Mouse (Mus musculus): Measurements from ENCODE around the gene Arl8a. TPM values are rescaled to one million over a fixed set of nuclear protein-coding genes. Genes with fewer than 3 reads are reported as not detected.

Arl8a gene
- polyA plus RNA-seq, 1 experiment from 2014 or later, result 47.0 TPM

DNA sequence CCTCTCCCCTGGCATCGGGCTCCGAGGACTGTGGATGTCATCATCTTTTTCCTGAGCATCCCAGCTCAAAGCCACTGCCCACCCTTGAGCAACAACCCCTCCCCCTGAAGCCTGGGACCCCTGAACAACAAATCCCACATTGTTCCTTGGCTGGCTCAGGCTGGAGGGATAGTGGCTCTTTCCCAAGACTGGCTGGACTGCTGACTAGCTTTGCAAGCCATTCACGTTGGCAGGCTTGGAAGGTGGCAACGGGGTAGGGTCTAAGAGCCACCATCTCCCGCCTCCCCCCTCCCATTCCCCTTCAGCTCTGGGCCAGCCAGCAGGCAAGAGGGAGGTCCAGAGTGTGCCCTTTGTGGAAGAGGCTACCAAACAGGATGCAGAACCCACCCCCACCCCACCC, 12.0 kb downstream of the Arl8a start:
- WGBS, result 69% methylated on average over 5 of the region's 5 CpGs
- Histone ChIP-seq H3K9me3 (no peaks in the 10 kb centered on the region), H3K27ac (no peak overlapping the region), H3K9ac (no peak overlapping the region), H3K4me2 (no peak overlapping the region), H3K4me1 (peaks cover 14% of the 10 kb centered on the region), H3K4me3 (no peak overlapping the region), H3K27me3 (no peaks in the 10 kb centered on the region), H3K36me3 (peaks cover 18% of the 10 kb centered on the region)
- no peak; the same call in 1 of the 2 replicates for ATAC-seq (ENCODE audit: borderline replicate concordance, extremely low read depth, low FRiP score, low TSS enrichment)

DNA sequence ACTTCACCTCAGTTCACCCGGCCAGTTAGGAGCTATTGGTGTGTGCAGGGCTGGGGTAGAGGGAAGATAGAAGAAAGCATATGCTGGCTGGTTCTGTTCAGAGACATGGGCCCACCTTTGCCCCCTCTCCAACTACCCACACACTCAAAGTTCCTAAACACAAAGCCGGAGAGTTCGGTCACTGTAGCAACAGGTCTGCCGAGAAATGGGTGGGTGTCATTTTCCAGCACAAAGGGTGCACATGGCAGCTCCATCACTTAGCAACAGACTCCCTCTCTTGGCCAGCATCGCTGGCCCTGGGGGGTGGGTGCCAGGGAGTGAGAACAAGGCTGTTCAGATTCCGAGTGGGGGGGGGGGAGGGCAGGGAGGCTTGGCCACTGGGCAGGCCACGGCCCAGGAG, 12.4 kb downstream of the Arl8a start:
- no peak overlapping the region for H3K4me3 ChIP-seq
- WGBS, result 49% methylated on average over 7 of the region's 7 CpGs
- ATAC-seq (ENCODE audit: borderline replicate concordance, extremely low read depth, low FRiP score, low TSS enrichment), result no peak
- peaks cover 11% of the 10 kb centered on the region for H3K4me1 ChIP-seq
- no peaks in the 10 kb centered on the region for H3K9me3 ChIP-seq
- H3K4me2 ChIP-seq, result no peak overlapping the region
- no peak overlapping the region for H3K9ac ChIP-seq
- no peaks in the 10 kb centered on the region for H3K27me3 ChIP-seq
- no peak overlapping the region for H3K27ac ChIP-seq
- H3K36me3 ChIP-seq, result peaks cover 18% of the 10 kb centered on the region

DNA sequence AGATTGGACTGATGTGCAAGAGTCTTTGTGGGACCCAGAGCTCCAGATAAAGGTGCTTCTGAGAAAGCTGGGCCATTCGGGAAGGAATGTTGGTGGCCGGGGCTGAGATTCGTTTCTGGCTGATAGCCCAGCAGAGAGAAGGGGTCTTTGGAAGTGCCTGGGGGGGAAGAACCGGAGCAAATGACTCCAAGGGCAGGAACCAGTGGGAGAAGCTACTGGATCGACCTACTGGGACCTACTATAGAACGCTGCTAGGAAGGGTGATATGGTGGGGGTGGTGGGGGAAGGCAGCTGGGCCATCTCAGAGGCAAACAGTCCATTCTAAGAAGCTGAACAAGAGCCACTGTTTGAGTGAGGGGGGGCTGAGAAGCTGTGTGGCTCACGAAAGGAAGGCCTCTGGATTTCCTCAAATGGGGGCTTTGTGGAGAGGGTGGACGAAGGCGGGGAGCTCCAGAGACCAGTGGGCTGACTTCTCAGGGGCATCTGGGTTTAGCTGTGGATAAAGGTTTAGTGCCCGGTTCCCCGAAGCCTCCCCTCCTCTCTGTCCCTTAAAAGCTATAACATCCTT, 13.0 kb downstream of the Arl8a start:
- no peak for ATAC-seq (ENCODE audit: borderline replicate concordance, extremely low read depth, low FRiP score, low TSS enrichment)
- Histone ChIP-seq H3K36me3 (peaks cover 18% of the 10 kb centered on the region), H3K4me1 (peaks cover 6% of the 10 kb centered on the region), H3K9ac (no peak overlapping the region), H3K9me3 (no peaks in the 10 kb centered on the region), H3K4me2 (no peak overlapping the region), H3K27ac (no peak overlapping the region), H3K27me3 (no peaks in the 10 kb centered on the region), H3K4me3 (no peak overlapping the region)
- WGBS, result 57% methylated on average over 11 of the region's 11 CpGs

DNA sequence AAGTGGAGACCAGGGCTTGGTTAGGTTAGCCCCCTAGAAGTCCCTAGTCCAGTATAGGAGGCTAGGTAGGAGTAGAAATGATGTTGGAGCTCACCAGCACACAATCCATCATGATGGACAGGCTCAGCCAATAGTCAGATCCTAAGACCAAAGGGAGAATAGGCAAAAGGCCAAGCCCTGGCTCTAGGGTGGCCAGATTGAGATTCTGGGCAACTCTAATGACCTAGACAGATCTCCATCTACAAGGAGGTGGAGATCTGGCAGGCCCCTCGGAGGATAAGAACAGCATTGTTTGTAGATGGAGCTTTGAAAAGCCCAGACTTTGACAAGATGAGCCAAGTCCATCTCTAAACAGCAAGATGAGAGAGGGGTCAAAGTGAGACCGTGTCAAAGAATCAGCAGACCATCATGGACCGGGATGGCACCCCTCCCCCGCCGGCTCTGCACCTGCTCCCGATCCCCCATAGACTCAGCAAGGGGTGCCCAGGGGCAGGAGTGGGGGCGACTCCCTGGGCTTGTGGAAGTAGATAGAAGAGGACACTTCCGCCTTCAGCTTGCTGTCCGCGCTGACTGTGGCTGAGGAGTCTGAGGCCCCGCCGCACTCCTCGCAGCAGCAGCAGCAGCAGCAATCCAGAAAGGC, 13.9 kb downstream of the Arl8a start:
- peaks cover 13% of the 10 kb centered on the region for H3K36me3 ChIP-seq
- H3K9me3 ChIP-seq, result no peaks in the 10 kb centered on the region
- ATAC-seq (ENCODE audit: borderline replicate concordance, extremely low read depth, low FRiP score, low TSS enrichment), result no peak
- H3K9ac ChIP-seq, result no peak overlapping the region
- H3K27me3 ChIP-seq, result no peaks in the 10 kb centered on the region
- 0 out of 2 replicates have a peak, but pooled peaks cover 4% of the 10 kb centered on the region for H3K4me1 ChIP-seq
- H3K4me3 ChIP-seq, result no peak overlapping the region
- no peak overlapping the region for H3K27ac ChIP-seq
- WGBS, result 82% methylated on average over 13 of the region's 13 CpGs
- no peak overlapping the region for H3K4me2 ChIP-seq

DNA sequence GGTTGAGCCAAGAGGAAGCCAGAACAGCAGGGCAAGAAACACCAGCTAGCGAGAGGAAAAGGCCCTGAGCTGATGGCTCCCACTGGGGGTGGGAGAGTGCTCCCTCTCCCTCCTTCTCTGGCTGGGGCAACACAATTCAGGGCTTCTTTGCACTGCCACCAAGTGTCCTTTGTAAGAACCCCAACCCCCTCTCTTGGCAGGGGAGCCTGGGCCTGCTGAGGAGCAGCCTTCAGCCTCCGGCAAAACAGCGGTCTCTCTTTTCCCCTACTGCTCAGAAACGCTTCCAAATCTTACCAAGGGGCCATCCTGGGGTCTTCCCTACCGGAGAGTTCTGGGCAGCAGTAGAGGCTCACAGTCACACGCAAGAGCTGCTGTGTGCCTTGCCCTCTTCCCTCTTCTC, 16.1 kb downstream of the Arl8a start:
- no peak for ATAC-seq (ENCODE audit: borderline replicate concordance, extremely low read depth, low FRiP score, low TSS enrichment)
- H3K27me3 ChIP-seq, result no peaks in the 10 kb centered on the region
- H3K27ac ChIP-seq, result no peak overlapping the region
- no peaks in the 10 kb centered on the region for H3K36me3 ChIP-seq
- H3K9me3 ChIP-seq, result no peaks in the 10 kb centered on the region
- 55% methylated on average over 6 of the region's 6 CpGs for WGBS
- no peak overlapping the region for H3K4me2 ChIP-seq
- no peak overlapping the region for H3K9ac ChIP-seq
- H3K4me1 ChIP-seq, result 0 out of 2 replicates have a peak, but pooled peaks cover 4% of the 10 kb centered on the region
- H3K4me3 ChIP-seq, result no peak overlapping the region

DNA sequence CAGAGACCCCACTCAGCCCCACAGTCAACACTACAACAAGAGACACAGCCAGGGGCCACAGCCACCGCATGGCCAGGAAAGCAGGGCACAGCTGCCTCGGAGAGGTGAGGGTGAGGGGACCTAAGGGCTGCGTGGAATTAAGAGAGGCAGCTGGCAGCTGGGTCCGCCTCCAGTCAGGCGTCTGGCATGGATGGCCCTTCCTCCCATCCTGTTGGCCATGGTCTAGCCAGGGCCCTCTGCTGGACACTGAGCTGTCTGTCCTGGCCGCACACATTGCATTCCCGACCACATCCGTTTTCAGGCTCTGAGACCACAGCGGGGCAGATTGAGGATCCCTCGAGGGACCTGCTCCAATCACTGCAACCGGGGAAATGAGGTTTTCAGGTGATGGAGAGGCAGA, 20.8 kb downstream of the Arl8a start, which contains the start of gene Gpr37l1:
Gene Gpr37l1 (minus strand): TSS at position 247 of the 400 bp plus-strand sequence.
- 61% methylated on average over 11 of the region's 11 CpGs for WGBS

DNA sequence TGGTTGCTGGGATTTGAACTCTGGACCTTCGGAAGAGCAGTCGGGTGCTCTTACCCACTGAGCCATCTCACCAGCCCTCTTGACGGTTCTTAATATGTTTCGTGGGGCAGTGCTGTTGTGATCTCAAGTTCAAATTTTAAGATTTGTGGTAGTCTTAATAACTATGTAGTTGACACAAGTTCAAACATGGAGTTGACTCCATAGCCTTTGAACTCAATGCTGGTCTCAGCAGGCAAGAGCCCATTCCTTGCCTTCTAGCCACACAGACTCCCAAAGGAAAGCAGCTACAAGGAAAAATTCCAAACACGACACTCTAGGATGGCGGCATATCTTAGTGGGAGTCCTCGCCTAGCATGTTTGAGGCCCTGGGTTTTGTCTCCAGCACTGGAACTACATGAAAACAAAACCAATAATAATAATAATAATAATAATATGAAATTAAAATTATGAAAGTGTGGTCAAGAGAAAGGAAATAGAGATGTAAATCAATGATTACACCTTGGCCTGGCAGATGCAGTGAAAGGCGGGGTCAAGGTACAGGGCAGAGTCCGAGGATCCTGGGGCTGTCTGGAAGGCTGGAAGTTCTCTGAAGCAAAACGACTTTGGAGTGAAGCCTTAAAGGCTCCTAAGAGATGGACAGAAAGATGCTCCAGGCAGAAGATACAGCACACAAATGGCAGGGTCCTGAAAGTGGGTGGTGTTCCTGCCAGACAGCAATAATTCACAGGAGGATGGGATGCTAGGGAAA, 22.0 kb downstream of the Arl8a start:
- Histone ChIP-seq H3K9ac (no peak overlapping the region), H3K4me3 (no peak overlapping the region), H3K9me3 (no peaks in the 10 kb centered on the region), H3K4me1 (peaks cover 13% of the 10 kb centered on the region), H3K4me2 (no peak overlapping the region), H3K36me3 (no peaks in the 10 kb centered on the region), H3K27me3 (no peaks in the 10 kb centered on the region), H3K27ac (no peak overlapping the region)
- no peak for ATAC-seq (ENCODE audit: borderline replicate concordance, extremely low read depth, low FRiP score, low TSS enrichment)
- 89% methylated on average over 10 of the region's 10 CpGs for WGBS

More for the DNA sequence above, 20.8 kb downstream of the Arl8a start, which contains the start of gene Gpr37l1:
- H3K4me1 ChIP-seq, result peaks cover 13% of the 10 kb centered on the region
- no peak within 1 kb of the TSS for H3K9ac ChIP-seq
- no peak for ATAC-seq (ENCODE audit: borderline replicate concordance, extremely low read depth, low FRiP score, low TSS enrichment)
- H3K27ac ChIP-seq, result no peak within 1 kb of the TSS
- H3K9me3 ChIP-seq, result no peaks in the 10 kb centered on the region
- H3K36me3 ChIP-seq, result no peaks in the 10 kb centered on the region
- H3K4me2 ChIP-seq, result no peak within 1 kb of the TSS
- no peaks in the 10 kb centered on the region for H3K27me3 ChIP-seq
- H3K4me3 ChIP-seq, result no peak within 1 kb of the TSS

DNA sequence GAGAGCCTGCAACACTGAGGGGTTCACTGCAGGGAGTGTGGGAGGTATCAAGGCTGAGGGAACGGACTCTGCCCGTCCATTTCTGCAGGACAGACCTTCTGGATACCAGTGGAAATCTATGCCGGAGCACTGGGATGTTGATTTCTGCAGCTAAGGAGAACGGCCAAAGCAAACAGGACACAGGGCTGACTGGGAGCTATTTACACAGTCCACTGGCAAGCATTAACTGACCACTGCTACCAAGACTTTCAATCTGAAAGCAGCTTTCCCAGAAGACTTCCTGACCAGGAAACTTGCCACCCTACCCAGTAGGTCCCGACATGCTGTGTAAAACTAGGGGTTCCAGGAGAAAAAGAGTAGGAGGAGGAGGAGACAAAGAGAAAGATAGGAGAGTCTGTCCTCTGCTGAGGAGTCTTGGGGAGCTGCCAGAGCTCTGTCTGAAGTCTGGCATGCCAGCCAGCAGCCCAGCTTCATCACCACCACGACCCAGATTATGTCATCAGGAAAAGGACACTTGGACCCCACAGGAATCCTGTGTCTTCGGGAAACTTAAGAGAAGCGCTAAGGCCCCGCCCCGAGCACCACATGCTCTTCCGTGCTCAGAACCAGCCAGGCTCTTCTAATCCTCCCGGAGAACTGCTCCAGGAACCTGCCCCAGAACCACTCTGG, 23.1 kb downstream of the Arl8a start:
- peak; percentile 25; the same call in 1 of the 2 replicates for ATAC-seq (ENCODE audit: borderline replicate concordance, extremely low read depth, low FRiP score, low TSS enrichment)
- H3K9me3 ChIP-seq, result no peaks in the 10 kb centered on the region
- H3K36me3 ChIP-seq, result no peaks in the 10 kb centered on the region
- no peak overlapping the region for H3K4me3 ChIP-seq
- peak overlapping the region; percentile 17; the same call in 1 of the 2 replicates for H3K9ac ChIP-seq
- WGBS, result 28% methylated on average over 12 of the region's 12 CpGs
- H3K27me3 ChIP-seq, result no peaks in the 10 kb centered on the region
- 0 out of 2 replicates have a peak overlapping the region, but pooled peaks have one; percentile 18 for H3K27ac ChIP-seq
- H3K4me1 ChIP-seq, result peaks cover 13% of the 10 kb centered on the region
- H3K4me2 ChIP-seq, result peak overlapping the region; percentile 30

DNA sequence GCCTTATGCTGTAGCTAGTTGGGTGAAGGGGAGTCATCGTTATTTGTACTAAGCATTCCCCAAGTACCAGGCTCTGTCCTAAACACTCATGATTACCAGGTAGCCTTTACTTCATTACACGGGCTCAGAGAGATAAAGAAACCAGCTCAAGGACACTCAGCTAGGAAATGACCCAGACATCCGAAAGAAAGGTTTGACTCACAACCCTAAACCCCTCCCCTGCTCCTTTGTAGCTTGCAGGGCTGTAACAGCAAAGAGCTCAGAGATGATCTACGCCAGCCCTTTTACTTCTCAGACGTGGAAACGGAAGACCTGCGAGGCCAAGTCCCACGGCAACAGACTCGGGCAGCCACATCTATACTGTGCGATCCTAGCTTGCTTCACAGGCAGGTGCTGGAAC, 23.7 kb downstream of the Arl8a start:
- H3K27me3 ChIP-seq, result no peaks in the 10 kb centered on the region
- peak overlapping the region; percentile 30 for H3K4me2 ChIP-seq
- 52% methylated on average over 10 of the region's 10 CpGs for WGBS
- no peak overlapping the region for H3K9ac ChIP-seq
- H3K4me3 ChIP-seq, result no peak overlapping the region
- no peak for ATAC-seq (ENCODE audit: borderline replicate concordance, extremely low read depth, low FRiP score, low TSS enrichment)
- H3K4me1 ChIP-seq, result peaks cover 13% of the 10 kb centered on the region
- H3K9me3 ChIP-seq, result no peaks in the 10 kb centered on the region
- no peak overlapping the region for H3K27ac ChIP-seq
- no peaks in the 10 kb centered on the region for H3K36me3 ChIP-seq

DNA sequence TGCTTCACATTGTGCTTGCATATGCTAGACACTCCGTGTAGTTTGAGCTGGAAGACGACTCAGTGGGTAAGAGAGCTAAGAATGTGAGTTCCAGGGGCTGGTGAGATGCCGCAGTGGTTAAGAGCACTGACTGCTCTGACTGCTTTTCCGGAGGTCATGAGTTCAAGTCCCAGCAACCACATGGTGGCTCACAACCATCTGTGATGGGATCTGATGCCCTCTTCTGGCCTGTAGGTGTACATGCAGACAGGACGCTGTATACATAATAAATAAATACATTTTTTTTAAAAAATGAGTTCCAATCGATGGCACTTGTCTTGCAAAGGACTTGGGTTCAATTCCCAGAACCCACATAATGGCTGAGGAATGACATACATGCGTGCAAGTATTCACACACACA, 24.6 kb downstream of the Arl8a start:
- ATAC-seq (ENCODE audit: borderline replicate concordance, extremely low read depth, low FRiP score, low TSS enrichment), result no peak
- Histone ChIP-seq H3K36me3 (no peaks in the 10 kb centered on the region), H3K27me3 (no peaks in the 10 kb centered on the region), H3K4me2 (no peak overlapping the region), H3K4me1 (peaks cover 13% of the 10 kb centered on the region), H3K4me3 (no peak overlapping the region), H3K9me3 (no peaks in the 10 kb centered on the region), H3K9ac (no peak overlapping the region), H3K27ac (no peak overlapping the region)
- WGBS, result 81% methylated on average over 7 of the region's 7 CpGs

DNA sequence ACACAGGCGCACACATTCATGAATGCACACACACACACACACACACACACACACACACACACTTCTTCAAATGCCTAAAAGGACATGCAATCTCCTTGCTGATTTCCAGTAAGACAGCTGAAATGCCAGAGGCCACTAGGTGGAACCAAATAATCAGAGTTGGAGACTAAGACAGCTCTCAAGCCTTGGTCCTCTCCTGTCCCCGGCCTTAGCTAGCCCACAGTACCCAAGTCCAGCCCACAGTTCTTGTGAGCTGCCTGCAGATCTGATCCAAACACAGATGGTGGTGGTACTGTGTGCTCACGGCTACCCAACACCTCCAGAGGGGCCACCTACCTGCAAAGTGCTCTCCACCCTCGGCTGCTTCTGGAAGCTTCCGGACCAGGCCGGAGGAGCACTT, 25.4 kb downstream of the Arl8a start:
- Histone ChIP-seq H3K9me3 (no peaks in the 10 kb centered on the region), H3K27me3 (no peaks in the 10 kb centered on the region), H3K4me2 (no peak overlapping the region), H3K4me1 (peaks cover 13% of the 10 kb centered on the region), H3K36me3 (no peaks in the 10 kb centered on the region), H3K27ac (no peak overlapping the region), H3K4me3 (no peak overlapping the region), H3K9ac (no peak overlapping the region)
- 41% methylated on average over 6 of the region's 6 CpGs for WGBS
- ATAC-seq (ENCODE audit: borderline replicate concordance, extremely low read depth, low FRiP score, low TSS enrichment), result peak; percentile 43

All from lung, embryonic 15.5 days (tissue).